Mouse (Mus musculus) megakaryocyte, embryonic 14.5 days (primary cell): Measurements from ENCODE around the gene Adamts20.

Experiments used
- FLI1 ChIP-seq: IDR thresholded peaks from 2 replicates; pipeline ENCODE4 v1.6.1; 2012; ENCODE audit warnings: low read length, inconsistent platforms, mixed read lengths
- GATA1 ChIP-seq: IDR thresholded peaks from 3 replicates; pipeline ENCODE4 v1.6.1; 2012; ENCODE audit warnings: mixed read lengths, low read length, inconsistent platforms, borderline replicate concordance

- TF ChIP-seq GATA1 (no peak), FLI1 (no peak)
Measured at GRCm38 (mm10) chr15:94255538-94255937, 209.7 kb downstream of the Adamts20 start.
